Mouse (Mus musculus) G1E (cell line): Measurements from ENCODE around the gene Mgll. TPM values are rescaled to one million over a fixed set of nuclear protein-coding genes. Genes with fewer than 3 reads are reported as not detected.

ENCODE experiments used
- ATAC-seq: 2 replicates; pipeline ENCODE4 v1.8.0; 2016; ENCODE audit warnings: mild to moderate bottlenecking; ENCODE audit not compliant: insufficient number of reproducible peaks, poor library complexity, low FRiP score, severe bottlenecking; ENCODE audit errors: extremely low read depth
- DNase-seq: peaks from one replicate; pipeline ENCODE4 v3.0.0; 2012; ENCODE audit warnings: low spot score
- H3K27me3 ChIP-seq: 2 replicates; pipeline ENCODE4 v1.6.1; 2012; ENCODE audit warnings: mild to moderate bottlenecking, low read length, inconsistent platforms; ENCODE audit not compliant: insufficient read depth
- H3K36me3 ChIP-seq: replicated peaks from 2 replicates; pipeline ENCODE3; 2012; ENCODE audit warnings: mild to moderate bottlenecking, inconsistent platforms
- H3K4me1 ChIP-seq: 2 replicates; pipeline ENCODE4 v1.6.1; 2012; ENCODE audit warnings: low read depth, low read length, inconsistent platforms, mixed read lengths; ENCODE audit not compliant: insufficient read depth
- H3K4me3 ChIP-seq: 2 replicates; pipeline ENCODE4 v1.5.1; 2012; ENCODE audit warnings: low read depth, mild to moderate bottlenecking, inconsistent platforms, low read length, moderate library complexity, mixed read lengths
- H3K9me3 ChIP-seq: replicated peaks from 2 replicates; pipeline ENCODE4 v1.6.1; 2012; ENCODE audit warnings: inconsistent platforms
- CTCF ChIP-seq: IDR thresholded peaks from 2 replicates; pipeline ENCODE4 v1.5.1; 2012; ENCODE audit warnings: low read depth, low read length, inconsistent platforms, mixed read lengths
- GATA1 ChIP-seq: IDR thresholded peaks from 2 replicates; pipeline ENCODE4 v1.6.1; 2012; ENCODE audit warnings: borderline replicate concordance, low read length, inconsistent platforms, mixed read lengths
- GATA2 ChIP-seq: IDR thresholded peaks from 2 replicates; pipeline ENCODE4 v1.6.1; 2012; ENCODE audit warnings: low read depth, low read length, inconsistent platforms, borderline replicate concordance
- POLR2AphosphoS5 ChIP-seq: IDR thresholded peaks from 2 replicates; pipeline ENCODE4 v1.6.1; 2012; ENCODE audit warnings: low read depth, low read length, inconsistent platforms; ENCODE audit not compliant: insufficient replicate concordance
- TAL1 ChIP-seq: conservative IDR thresholded peaks from 2 replicates; pipeline ENCODE4 v1.6.1; 2012; ENCODE audit warnings: low read depth, low read length, inconsistent platforms, mixed read lengths
- polyA plus RNA-seq: library from polyadenylated mRNA; stranded (reverse); fragments of >175 nt; gene quantifications from 2 replicates; pipeline ENCODE4 v1.2.3, GENCODE M21; 2012
- total RNA-seq, 2 experiments: library from RNA; stranded (forward) in 1 of 2; stranded (reverse) in 1 of 2; fragments of 200-1000 nt in 1 of 2; fragments of >200 nt in 1 of 2; fragmentation: Nextera tagmentation in 1 of 2; gene quantifications; 2 replicates each; pipeline ENCODE4 v1.2.3; 2014 to 2017

Gene Mgll
- total and polyA plus RNA-seq, 3 experiments: 0.03 to 41.5 (median 0.11) TPM

- TF ChIP-seq GATA2 (no peak), GATA1 (no peak), TAL1 (no peak), CTCF (no peak), POLR2AphosphoS5 (no peak)
- ATAC-seq: no peak
- H3K27me3 ChIP-seq: peaks cover 41% of the 10 kb centered on the region
- no peak for DNase-seq
- no peaks in the 10 kb centered on the region for H3K36me3 ChIP-seq
- H3K4me1 ChIP-seq: no peaks in the 10 kb centered on the region
- H3K4me3 ChIP-seq: no peak overlapping the region
- H3K9me3 ChIP-seq: no peaks in the 10 kb centered on the region
Observed at GRCm38 (mm10) chr6:88708401-88709278, 15.6 kb upstream of the Mgll start.

- peaks cover 44% of the 10 kb centered on the region for H3K27me3 ChIP-seq
- ATAC-seq (no peak), DNase-seq (no peak)
- H3K4me1 ChIP-seq: no peaks in the 10 kb centered on the region
- TF ChIP-seq CTCF: no peak
- no peak for TF ChIP-seq POLR2AphosphoS5
- TF ChIP-seq TAL1: no peak
- no peak for TF ChIP-seq GATA1
- no peak for TF ChIP-seq GATA2
- no peaks in the 10 kb centered on the region for H3K36me3 ChIP-seq
- no peaks in the 10 kb centered on the region for H3K9me3 ChIP-seq
- no peak overlapping the region for H3K4me3 ChIP-seq
Observed at GRCm38 (mm10) chr6:88709279-88709575, 15.0 kb upstream of the Mgll start.

- Histone ChIP-seq H3K4me1 (no peaks in the 10 kb centered on the region), H3K9me3 (no peaks in the 10 kb centered on the region), H3K27me3 (peaks cover 50% of the 10 kb centered on the region), H3K4me3 (no peak overlapping the region), H3K36me3 (no peaks in the 10 kb centered on the region)
- DNase-seq: no peak
- TF ChIP-seq TAL1 (no peak), GATA2 (no peak), CTCF (no peak), GATA1 (no peak), POLR2AphosphoS5 (no peak)
- ATAC-seq: no peak
Observed at GRCm38 (mm10) chr6:88711313-88711712, 12.9 kb upstream of the Mgll start.

DNA sequence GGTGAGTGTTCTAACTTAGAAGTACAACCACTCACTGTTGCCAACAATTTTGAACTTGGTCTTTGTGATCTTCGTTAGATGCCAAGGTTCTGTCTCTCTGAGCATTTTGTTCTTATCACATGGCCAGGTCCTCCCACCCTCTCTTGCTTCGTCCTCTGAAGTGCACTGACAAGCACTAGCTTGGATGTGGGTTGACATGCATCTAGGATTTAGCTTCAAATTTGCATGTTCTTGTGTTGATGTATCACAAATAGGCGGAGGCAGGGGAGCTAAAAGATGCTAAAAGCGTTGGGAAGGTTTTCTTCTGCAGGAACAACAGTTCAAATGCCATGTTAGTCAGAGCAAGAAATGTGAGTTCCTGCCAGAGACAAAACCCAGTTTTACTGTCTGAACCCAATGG lies 12.1 kb upstream of the Mgll start:
- Histone ChIP-seq H3K36me3 (no peaks in the 10 kb centered on the region), H3K4me3 (no peak overlapping the region), H3K4me1 (no peaks in the 10 kb centered on the region), H3K27me3 (peaks cover 51% of the 10 kb centered on the region), H3K9me3 (no peaks in the 10 kb centered on the region)
- TF ChIP-seq CTCF (no peak), GATA2 (no peak), GATA1 (no peak), POLR2AphosphoS5 (no peak), TAL1 (no peak)
- DNase-seq (no peak), ATAC-seq (no peak)

- Histone ChIP-seq H3K36me3 (no peaks in the 10 kb centered on the region), H3K27me3 (peaks cover 55% of the 10 kb centered on the region), H3K4me3 (no peak overlapping the region), H3K9me3 (no peaks in the 10 kb centered on the region), H3K4me1 (no peaks in the 10 kb centered on the region; the same call in 1 of the 2 replicates)
- ATAC-seq (no peak), DNase-seq (no peak)
- no peak for TF ChIP-seq TAL1
- TF ChIP-seq GATA2: no peak
- TF ChIP-seq GATA1: no peak
- no peak for TF ChIP-seq POLR2AphosphoS5
- TF ChIP-seq CTCF: no peak
Observed at GRCm38 (mm10) chr6:88713320-88713719, 10.9 kb upstream of the Mgll start.

- Histone ChIP-seq H3K36me3 (no peaks in the 10 kb centered on the region), H3K27me3 (peaks cover 56% of the 10 kb centered on the region), H3K4me1 (no peaks in the 10 kb centered on the region; the same call in 1 of the 2 replicates), H3K9me3 (no peaks in the 10 kb centered on the region), H3K4me3 (no peak overlapping the region)
- DNase-seq (no peak), ATAC-seq (no peak)
- TF ChIP-seq GATA1: no peak
- no peak for TF ChIP-seq POLR2AphosphoS5
- TF ChIP-seq TAL1: no peak
- no peak for TF ChIP-seq CTCF
- no peak for TF ChIP-seq GATA2
Observed at GRCm38 (mm10) chr6:88714200-88714674, 10.0 kb upstream of the Mgll start.

DNA sequence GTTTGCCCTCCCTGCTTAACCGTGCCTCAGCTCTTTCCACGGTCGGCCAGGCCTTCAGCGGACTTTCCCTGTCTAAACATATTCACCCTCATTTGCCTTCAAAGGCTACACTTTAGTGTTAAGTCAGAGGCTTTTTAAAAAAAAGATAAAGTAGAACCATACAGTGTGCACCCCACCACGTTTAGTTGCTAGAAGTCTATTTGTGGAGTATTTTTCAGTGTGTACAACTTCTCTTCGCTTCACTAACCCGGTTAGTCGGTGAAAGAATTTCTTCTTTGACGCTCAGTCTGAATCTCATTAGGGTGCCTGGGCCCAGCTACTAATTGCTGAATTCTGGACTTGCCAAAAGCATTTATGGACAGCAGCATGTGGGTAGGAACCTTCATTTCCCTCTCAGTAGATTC lies 8.8 kb upstream of the Mgll start:
- ATAC-seq (no peak), DNase-seq (no peak)
- Histone ChIP-seq H3K4me3 (no peak overlapping the region), H3K27me3 (peaks cover 51% of the 10 kb centered on the region), H3K36me3 (no peaks in the 10 kb centered on the region), H3K9me3 (no peaks in the 10 kb centered on the region), H3K4me1 (no peaks in the 10 kb centered on the region; the same call in 1 of the 2 replicates)
- no peak for TF ChIP-seq POLR2AphosphoS5
- TF ChIP-seq GATA2: no peak
- no peak for TF ChIP-seq GATA1
- no peak for TF ChIP-seq TAL1
- TF ChIP-seq CTCF: no peak
